24 mouse cellular contexts compared by ENCODE assay signal in the genomic region with DNA sequence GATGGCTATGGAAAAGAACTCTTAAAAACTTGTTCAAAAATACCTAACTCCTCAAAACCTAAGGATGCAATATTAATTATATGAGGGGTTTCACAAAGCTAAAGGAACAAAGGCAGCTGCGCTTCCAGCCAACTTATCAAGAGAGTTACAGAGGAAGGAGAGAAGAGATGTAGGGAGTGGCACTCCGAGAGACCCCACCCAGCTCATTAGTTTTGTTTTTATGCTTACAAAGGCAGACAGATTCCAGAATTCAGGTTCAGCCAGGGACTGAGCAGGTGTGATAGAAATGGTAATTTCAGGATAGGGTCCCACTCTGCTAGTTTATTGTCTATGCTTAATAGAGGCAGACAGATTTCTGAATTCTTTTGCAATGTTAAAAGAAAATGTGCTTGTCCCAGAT.
"Had no signal": no experiment of that assay in that cellular context is flagged by ENCODE, and none has a peak within 500 bp of the region (broad histone marks: within the 10 kb centered on the region; RNA-seq: fewer than 3 reads in every experiment).

No protein-coding gene starts in this region.

- H3K27ac ChIP-seq: gastrocnemius, adult 2 months; heart, adult 2 months; heart, embryonic 13.5 days; heart, embryonic 15.5 days; hindbrain, embryonic 12.5 days; hindbrain, embryonic 14.5 days; intestine, embryonic 15.5 days; layer of hippocampus, adult 2 months; left cerebral cortex, adult 2 months; limb, embryonic 10.5 days; limb, embryonic 12.5 days; liver, embryonic 13.5 days; liver, embryonic 15.5 days had no signal

- H3K9me3 ChIP-seq: heart, embryonic 13.5 days; heart, embryonic 15.5 days; hindbrain, embryonic 12.5 days; intestine, embryonic 15.5 days; limb, embryonic 10.5 days; limb, embryonic 12.5 days; liver, embryonic 13.5 days; liver, embryonic 15.5 days had no signal

- H3K27me3 ChIP-seq: heart, embryonic 13.5 days; heart, embryonic 15.5 days; hindbrain, embryonic 12.5 days; intestine, embryonic 15.5 days; limb, embryonic 12.5 days; liver, embryonic 13.5 days; liver, embryonic 15.5 days had no signal

- DNase-seq: gastrocnemius, adult 2 months; gastrocnemius, postnatal 10 days; gastrocnemius, postnatal 36 days; heart, adult 11 months; heart, adult 2 months; heart, postnatal 14 days; heart, postnatal 36 days; kidney, adult 18-20 months; kidney, adult 8-10 months; kidney, postnatal 10 days; kidney, postnatal 25 days; kidney, postnatal 4 days; liver; liver, embryonic 13.5 days had no signal

- H3K4me1 ChIP-seq: heart, embryonic 13.5 days; heart, embryonic 15.5 days; hindbrain, embryonic 12.5 days; intestine, embryonic 15.5 days; limb, embryonic 10.5 days; limb, embryonic 12.5 days; liver, embryonic 13.5 days; liver, embryonic 15.5 days had no signal

- H3K9ac ChIP-seq: heart, embryonic 13.5 days; heart, embryonic 15.5 days; hindbrain, embryonic 12.5 days; hindbrain, embryonic 14.5 days; intestine, embryonic 15.5 days; limb, embryonic 12.5 days; liver, embryonic 13.5 days; liver, embryonic 15.5 days had no signal

- H3K4me3 ChIP-seq: gastrocnemius, adult 2 months; heart, adult 2 months; heart, embryonic 13.5 days; heart, embryonic 15.5 days; hindbrain, embryonic 12.5 days; intestine, embryonic 15.5 days; layer of hippocampus, adult 2 months; left cerebral cortex, adult 2 months; limb, embryonic 10.5 days; limb, embryonic 12.5 days; liver, embryonic 13.5 days; liver, embryonic 15.5 days had no signal
